Mouse (Mus musculus) cortical plate, adult 2 months (tissue): ENCODE measurements around the gene Muc3a.

Experiments used
- CTCF ChIP-seq: fragments of 200-500 bp; IDR thresholded peaks from 2 replicates; pipeline ENCODE4 v1.5.1; 2011; ENCODE audit warnings: mild to moderate bottlenecking, control low read depth, low read length; ENCODE audit not compliant: insufficient read depth; ENCODE audit errors: extremely low read depth
- POLR2A ChIP-seq: fragments of 200-500 bp; IDR thresholded peaks from 2 replicates; pipeline ENCODE4 v1.6.1; 2011; ENCODE audit warnings: mild to moderate bottlenecking, low read length, control low read depth; ENCODE audit not compliant: insufficient read depth; ENCODE audit errors: extremely low read depth

DNA sequence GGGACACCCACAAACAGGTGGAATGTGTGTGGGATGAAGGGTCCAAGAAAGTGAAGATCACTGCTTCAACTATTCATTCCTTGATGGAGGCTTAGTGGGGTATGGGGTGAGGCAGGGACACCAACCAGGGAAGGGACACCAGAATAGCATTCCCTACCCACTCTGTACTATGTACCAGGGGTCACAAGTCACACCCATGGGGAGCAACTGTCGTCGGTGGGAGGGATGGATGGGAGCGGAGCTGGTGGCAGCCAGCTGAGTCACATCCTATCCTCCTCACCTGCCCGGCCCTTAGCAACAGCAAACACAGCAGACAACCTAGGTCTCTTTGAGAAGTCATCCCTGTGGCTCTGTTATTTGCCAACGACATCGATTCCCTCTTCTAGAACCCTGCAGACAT, 44.6 kb downstream of the Muc3a start:
- TF ChIP-seq CTCF (no peak), POLR2A (no peak)
